Mouse (Mus musculus): ENCODE results near the gene Usp20. TPM values are rescaled to one million over a fixed set of nuclear protein-coding genes. Genes with fewer than 3 reads are reported as not detected.

Gene Usp20
- polyA plus RNA-seq, 1 experiment from 2014 or later, result 22.7 TPM

DNA sequence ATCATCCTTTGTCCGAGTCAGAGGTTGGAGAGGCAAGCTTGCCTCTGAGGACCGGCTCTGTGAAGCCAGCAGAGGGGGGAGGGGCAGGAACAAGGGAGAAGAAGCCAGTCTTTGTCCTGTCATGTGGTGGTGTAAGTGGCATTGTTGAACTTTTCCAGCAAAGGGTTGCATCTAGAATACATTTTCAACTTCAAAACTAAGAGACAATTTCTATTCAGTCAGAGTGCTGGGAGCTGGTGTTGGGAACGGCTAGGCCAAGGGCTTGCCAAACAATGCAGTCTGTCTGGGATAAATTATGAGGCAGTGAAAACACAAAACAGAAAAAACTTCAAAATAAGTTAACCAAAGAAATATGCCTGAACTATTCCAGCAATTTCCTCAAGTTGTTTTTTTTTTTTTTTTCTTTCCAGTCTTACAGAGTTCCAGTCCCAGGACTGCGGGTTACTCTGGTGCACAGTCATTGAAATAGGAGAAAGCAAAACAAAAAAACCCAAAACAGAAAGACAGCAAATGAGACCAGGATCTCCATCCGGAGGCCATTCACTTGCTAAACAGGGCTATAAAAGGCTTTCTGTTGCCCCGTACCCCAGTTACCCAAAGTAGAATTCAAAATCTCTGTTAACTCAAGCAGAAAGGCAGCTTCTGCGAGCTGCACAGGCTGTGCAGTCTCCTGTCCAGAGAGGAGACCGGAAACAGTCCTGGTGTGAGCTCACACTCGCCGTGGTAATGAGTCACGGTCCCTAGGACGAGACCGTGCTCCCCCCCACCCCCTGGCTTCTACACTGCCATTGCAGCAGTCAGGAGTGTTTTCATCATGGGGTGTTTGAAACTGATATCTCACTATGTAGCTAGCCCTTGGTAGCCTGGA, 86.4 kb downstream of the Usp20 start:
- no peak overlapping the region for H3K9ac ChIP-seq
- WGBS, result 17% methylated on average over 13 of the region's 13 CpGs

GRCm38 (mm10) chr2:31069114-31069445, 87.0 kb downstream of the Usp20 start:
- Histone ChIP-seq H3K4me3 (replicated peaks) (no peak overlapping the region), H3K27me3 (no peaks in the 10 kb centered on the region), H3K9ac (no peak overlapping the region), H3K4me1 (peaks cover 30% of the 10 kb centered on the region), H3K4me2 (peak overlapping the region; percentile 37; the same call in 1 of the 2 replicates), H3K36me3 (peaks cover 25% of the 10 kb centered on the region), H3K27ac (peak overlapping the region; percentile 95), H3K9me3 (replicated peaks) (no peaks in the 10 kb centered on the region)
- no peak for ATAC-seq (replicated peaks; ENCODE audit: low FRiP score)
- 79% methylated on average over 4 of the region's 4 CpGs for WGBS

More for the DNA sequence above, 86.4 kb downstream of the Usp20 start:
- Histone ChIP-seq H3K9me3 (replicated peaks) (no peaks in the 10 kb centered on the region), H3K4me3 (replicated peaks) (no peak overlapping the region), H3K27ac (peak overlapping the region; percentile 95), H3K4me1 (peaks cover 30% of the 10 kb centered on the region), H3K27me3 (no peaks in the 10 kb centered on the region), H3K36me3 (peaks cover 19% of the 10 kb centered on the region), H3K4me2 (peak overlapping the region; percentile 37)
- peak; percentile 62; the same call in 1 of the 2 replicates for ATAC-seq (replicated peaks; ENCODE audit: low FRiP score)

GRCm38 (mm10) chr2:31069506-31069905, 87.4 kb downstream of the Usp20 start:
- Histone ChIP-seq H3K9me3 (replicated peaks) (no peaks in the 10 kb centered on the region), H3K4me1 (peaks cover 30% of the 10 kb centered on the region), H3K4me3 (replicated peaks) (no peak overlapping the region), H3K27ac (peak overlapping the region; percentile 95), H3K9ac (no peak overlapping the region), H3K27me3 (no peaks in the 10 kb centered on the region), H3K4me2 (no peak overlapping the region), H3K36me3 (peaks cover 27% of the 10 kb centered on the region)
- no peak for ATAC-seq (replicated peaks; ENCODE audit: low FRiP score)
- WGBS, result 87% methylated on average over 7 of the region's 7 CpGs

Other genes with a start within 250 kb of the Usp20 start
- 3.5 TPM in 2 replicates for gene 1700001O22Rik, start 178.6 kb upstream of the Usp20 start, polyA plus RNA-seq (2015; fragmentation: Nextera tagmentation; extraction: Ambion mirVana)
- 82.6 and 96.6 TPM in 2 replicates for gene Ntmt1, start 174.5 kb upstream of the Usp20 start, polyA plus RNA-seq (2015; fragmentation: Nextera tagmentation; extraction: Ambion mirVana)
- gene Asb6, start 151.9 kb upstream of the Usp20 start, polyA plus RNA-seq (2015; fragmentation: Nextera tagmentation; extraction: Ambion mirVana), result 35.5 and 38.3 TPM in 2 replicates
- 10.6 and 10.9 TPM in 2 replicates for gene Prrx2, start 147.3 kb upstream of the Usp20 start, polyA plus RNA-seq (2015; fragmentation: Nextera tagmentation; extraction: Ambion mirVana)
- gene Ptges, start 52.4 kb upstream of the Usp20 start, polyA plus RNA-seq (2015; fragmentation: Nextera tagmentation; extraction: Ambion mirVana), result 13.3 and 13.5 TPM in 2 replicates
- gene Tor1b, start 29.3 kb upstream of the Usp20 start, polyA plus RNA-seq (2015; fragmentation: Nextera tagmentation; extraction: Ambion mirVana), result 35.3 and 37.5 TPM in 2 replicates
- 78.9 and 79.7 TPM in 2 replicates for gene Tor1a, start 14.3 kb upstream of the Usp20 start, polyA plus RNA-seq (2015; fragmentation: Nextera tagmentation; extraction: Ambion mirVana)
- 55.2 and 60.5 TPM in 2 replicates for gene BC005624, start 78 bp upstream of the Usp20 start, polyA plus RNA-seq (2015; fragmentation: Nextera tagmentation; extraction: Ambion mirVana)
- gene Fnbp1, start 159.7 kb downstream of the Usp20 start, polyA plus RNA-seq (2015; fragmentation: Nextera tagmentation; extraction: Ambion mirVana), result 19.1 and 22.4 TPM in 2 replicates
- gene Gpr107, start 170.0 kb downstream of the Usp20 start, polyA plus RNA-seq (2015; fragmentation: Nextera tagmentation; extraction: Ambion mirVana), result 37.0 and 37.9 TPM in 2 replicates

Measured in kidney, embryonic 15.5 days (tissue).